Mouse (Mus musculus) MEL (cell line): ENCODE data around the gene Sell. TPM values are rescaled to one million over a fixed set of nuclear protein-coding genes. Genes with fewer than 3 reads are reported as not detected.

Source experiments
- DNase-seq: peaks from one replicate; pipeline ENCODE4 v3.0.0; 2011; ENCODE audit warnings: low read depth, low spot score
- H3K27ac ChIP-seq: 2 replicates; pipeline ENCODE4 v1.5.1; 2012; ENCODE audit warnings: low read depth, mild to moderate bottlenecking, control low read depth, low read length, moderate library complexity; ENCODE audit not compliant: control insufficient read depth
- H3K27me3 ChIP-seq, 2 experiments: fragments of 150-350 bp in 1 of 2; sonication (generic) in 1 of 2; 2 replicates each; pipeline ENCODE4 v1.6.1; 2012; ENCODE audit warnings: low read length in 2 of 2, mild to moderate bottlenecking in 2 of 2, improper control_type of control experiment in 1 of 2, moderate library complexity in 1 of 2; ENCODE audit not compliant: insufficient read depth in 2 of 2, control insufficient read depth in 1 of 2
- H3K36me3 ChIP-seq, 2 experiments: 2 replicates each; pipeline ENCODE4 v1.6.1; 2012 to 2014; ENCODE audit warnings: low read length in 2 of 2, improper control_type of control experiment in 1 of 2, inconsistent platforms in 1 of 2, mild to moderate bottlenecking in 1 of 2; ENCODE audit not compliant: insufficient read depth in 2 of 2, control insufficient read depth in 1 of 2
- H3K4me1 ChIP-seq, 2 experiments: fragments of 150-350 bp in 1 of 2; sonication (generic) in 1 of 2; 2 replicates each; pipeline ENCODE4 v1.6.1; 2012; ENCODE audit warnings: low read length in 2 of 2, improper control_type of control experiment in 1 of 2, mild to moderate bottlenecking in 1 of 2; ENCODE audit not compliant: insufficient read depth in 2 of 2, control insufficient read depth in 1 of 2
- H3K4me3 ChIP-seq, 2 experiments: fragments of 150-350 bp in 1 of 2; sonication (generic) in 1 of 2; 2 replicates each; pipeline ENCODE4 v1.5.1; 2012; ENCODE audit warnings: low read depth in 2 of 2, low read length in 2 of 2, mild to moderate bottlenecking in 2 of 2, moderate library complexity in 2 of 2, control low read depth in 1 of 2, improper control_type of control experiment in 1 of 2; ENCODE audit not compliant: control insufficient read depth in 1 of 2, insufficient read depth in 1 of 2
- H3K79me2 ChIP-seq: 2 replicates; pipeline ENCODE4 v1.6.1; 2012; ENCODE audit warnings: mild to moderate bottlenecking, low read length, moderate library complexity; ENCODE audit not compliant: control insufficient read depth, poor library complexity, insufficient read depth
- H3K9ac ChIP-seq: 2 replicates; pipeline ENCODE4 v1.6.1; 2012; ENCODE audit warnings: low read depth, mild to moderate bottlenecking, control low read depth, low read length, moderate library complexity; ENCODE audit not compliant: control insufficient read depth, poor library complexity, severe bottlenecking
- H3K9me3 ChIP-seq: fragments of 150-350 bp; sonication (generic); replicated peaks from 2 replicates; pipeline ENCODE4 v1.6.1; 2012; ENCODE audit warnings: mild to moderate bottlenecking, low read length, improper control_type of control experiment, moderate library complexity; ENCODE audit not compliant: insufficient read depth
- CHD1 ChIP-seq: IDR thresholded peaks from 2 replicates; pipeline ENCODE4 v1.6.1; 2012; ENCODE audit warnings: low read depth, mild to moderate bottlenecking, inconsistent platforms, low read length, improper control_type of control experiment
- CHD2 ChIP-seq: IDR thresholded peaks from 2 replicates; pipeline ENCODE4 v1.6.1; 2011; ENCODE audit warnings: low read length, improper control_type of control experiment
- CTCF ChIP-seq, 3 experiments: IDR thresholded peaks in 2 of 3; conservative IDR thresholded peaks in 1 of 3; 2 replicates each; pipeline ENCODE4 v1.5.1; 2011 to 2012; ENCODE audit warnings: low read length in 3 of 3, low read depth in 2 of 3, mild to moderate bottlenecking in 2 of 3, improper control_type of control experiment in 1 of 3, inconsistent platforms in 1 of 3, mixed read lengths in 1 of 3, moderate library complexity in 1 of 3; ENCODE audit not compliant: control insufficient read depth in 1 of 3, insufficient read depth in 1 of 3, poor library complexity in 1 of 3, severe bottlenecking in 1 of 3
- E2F4 ChIP-seq: IDR thresholded peaks from 2 replicates; pipeline ENCODE4 v1.6.1; 2011; ENCODE audit warnings: low read depth, low read length, improper control_type of control experiment, borderline replicate concordance
- EP300 ChIP-seq, 2 experiments: IDR thresholded peaks; 2 replicates each; pipeline ENCODE4 v1.6.1; 2011; ENCODE audit warnings: improper control_type of control experiment in 2 of 2, low read length in 2 of 2, low read depth in 1 of 2, mild to moderate bottlenecking in 1 of 2
- GABPA ChIP-seq: IDR thresholded peaks from 2 replicates; pipeline ENCODE4 v1.6.1; 2012; ENCODE audit warnings: low read depth, mild to moderate bottlenecking, inconsistent platforms, low read length, improper control_type of control experiment, moderate library complexity
- GATA1 ChIP-seq: IDR thresholded peaks from 2 replicates; pipeline ENCODE4 v1.6.1; 2011; ENCODE audit warnings: low read depth, low read length, improper control_type of control experiment
- KAT2A ChIP-seq: conservative IDR thresholded peaks from 2 replicates; pipeline ENCODE4 v1.6.1; 2012; ENCODE audit warnings: low read depth, low read length, improper control_type of control experiment, inconsistent platforms
- MAFK ChIP-seq: IDR thresholded peaks from 2 replicates; pipeline ENCODE4 v1.6.1; 2011; ENCODE audit warnings: low read depth, mild to moderate bottlenecking, low read length, improper control_type of control experiment, borderline replicate concordance
- MAX ChIP-seq: IDR thresholded peaks from 2 replicates; pipeline ENCODE4 v1.6.1; 2011; ENCODE audit warnings: low read length, improper control_type of control experiment
- MAZ ChIP-seq: IDR thresholded peaks from 2 replicates; pipeline ENCODE4 v1.6.1; 2012; ENCODE audit warnings: low read depth, mild to moderate bottlenecking, inconsistent platforms, low read length, improper control_type of control experiment
- MYB ChIP-seq: IDR thresholded peaks from 2 replicates; pipeline ENCODE4 v1.6.1; 2011; ENCODE audit warnings: mild to moderate bottlenecking, low read depth, low read length, improper control_type of control experiment
- MYC ChIP-seq: IDR thresholded peaks from 2 replicates; pipeline ENCODE4 v1.6.1; 2011; ENCODE audit warnings: low read depth, mild to moderate bottlenecking, low read length, improper control_type of control experiment, moderate library complexity
- POLR2A ChIP-seq, 2 experiments: IDR thresholded peaks; 2 replicates each; pipeline ENCODE4 v1.6.1; 2011 to 2012; ENCODE audit warnings: low read length in 2 of 2, mild to moderate bottlenecking in 2 of 2, control low read depth in 1 of 2, improper control_type of control experiment in 1 of 2, low read depth in 1 of 2, moderate library complexity in 1 of 2; ENCODE audit not compliant: control insufficient read depth in 1 of 2, insufficient read depth in 1 of 2, poor library complexity in 1 of 2
- POLR2AphosphoS2 ChIP-seq: IDR thresholded peaks from 2 replicates; pipeline ENCODE4 v1.6.1; 2011; ENCODE audit warnings: low read length, improper control_type of control experiment
- POLR2AphosphoS5 ChIP-seq: IDR thresholded peaks from 2 replicates; pipeline ENCODE4 v1.6.1; 2012; ENCODE audit warnings: low read depth, borderline replicate concordance, mild to moderate bottlenecking, inconsistent platforms, low read length, moderate library complexity, mixed read lengths
- RAD21 ChIP-seq: IDR thresholded peaks from 2 replicates; pipeline ENCODE4 v1.6.1; 2011; ENCODE audit warnings: mild to moderate bottlenecking, low read depth, low read length, improper control_type of control experiment
- RCOR1 ChIP-seq: IDR thresholded peaks from 2 replicates; pipeline ENCODE4 v1.6.1; 2012; ENCODE audit warnings: low read depth, mild to moderate bottlenecking, inconsistent platforms, low read length, improper control_type of control experiment
- TAL1 ChIP-seq: IDR thresholded peaks from 2 replicates; pipeline ENCODE4 v1.6.1; 2012; ENCODE audit warnings: mild to moderate bottlenecking, inconsistent platforms, low read length, moderate library complexity, mixed read lengths
- TBP ChIP-seq: IDR thresholded peaks from 2 replicates; pipeline ENCODE4 v1.8.0; 2011; ENCODE audit warnings: low read depth, low read length, improper control_type of control experiment
- USF1 ChIP-seq: IDR thresholded peaks from 2 replicates; pipeline ENCODE4 v1.6.1; 2014; ENCODE audit warnings: low read depth, mild to moderate bottlenecking, inconsistent platforms, low read length, improper control_type of control experiment, moderate library complexity
- ZC3H11A ChIP-seq: IDR thresholded peaks from 2 replicates; pipeline ENCODE4 v1.6.1; 2012; ENCODE audit warnings: low read depth, mild to moderate bottlenecking, inconsistent platforms, low read length, improper control_type of control experiment
- ZMIZ1 ChIP-seq: IDR thresholded peaks from 2 replicates; pipeline ENCODE4 v1.6.1; 2012; ENCODE audit warnings: low read depth, mild to moderate bottlenecking, inconsistent platforms, low read length, improper control_type of control experiment, moderate library complexity
- ZNF384 ChIP-seq: IDR thresholded peaks from 2 replicates; pipeline ENCODE4 v1.6.1; 2012; ENCODE audit warnings: low read depth, mild to moderate bottlenecking, inconsistent platforms, low read length, improper control_type of control experiment
- polyA plus RNA-seq, 2 experiments: library from polyadenylated mRNA; stranded (reverse) in 1 of 2; unstranded in 1 of 2; fragments of >175 nt in 1 of 2; fragments of >200 nt in 1 of 2; gene quantifications; 2 replicates each; pipeline versions ENCODE4 v1.2.1 to v1.2.4; 2012; ENCODE audit warnings: low replicate concordance in 2 of 2, low read depth in 1 of 2; ENCODE audit not compliant: insufficient read length in 2 of 2, insufficient read depth in 1 of 2, missing spikeins in 1 of 2
- total RNA-seq: library from RNA; depleted of rRNA; stranded (reverse); fragments of 300-350 nt; gene quantifications from 2 replicates; pipeline ENCODE4 v1.2.3, GENCODE M21; 2012

Gene Sell
- total and polyA plus RNA-seq, 3 experiments: 0.04 TPM; not detected in 2

- Histone ChIP-seq H3K4me1 (peaks cover 11 to 15% of the 10 kb centered on the region in 2 experiments), H3K4me3 (no peak overlapping the region), H3K27ac (no peak overlapping the region), H3K9me3 (no peaks in the 10 kb centered on the region), H3K79me2 (no peaks in the 10 kb centered on the region), H3K36me3 (peaks cover 0 to 9% of the 10 kb centered on the region in 2 experiments; a peak in 2 of 4 replicates), H3K9ac (no peak overlapping the region), H3K27me3 (peaks cover 4% of the 10 kb centered on the region in 2 experiments)
- TF ChIP-seq CHD2 (no peak), MAX (no peak), E2F4 (no peak), MYB (no peak), POLR2AphosphoS5 (no peak), MYC (no peak), ZMIZ1 (no peak), CTCF (IDR thresholded peaks at IDR 0.05 in 2 of 3, conservative IDR thresholded peaks at IDR 0.05 in 1 of 3; ENCODE audit: control insufficient read depth in 1 of 3, insufficient read depth in 1 of 3, low read depth in 2 of 3, low read length in 3 of 3, poor library complexity in 1 of 3, severe bottlenecking in 1 of 3) (no peak), GABPA (no peak), TAL1 (no peak), USF1 (no peak), GATA1 (no peak), EP300 (IDR thresholded peaks at IDR 0.05; ENCODE audit: low read depth in 1 of 2, low read length in 2 of 2) (no peak), RAD21 (no peak)
- no peak for DNase-seq
Measured at GRCm38 (mm10) chr1:164077031-164077430, 15.2 kb downstream of the Sell start.

DNA sequence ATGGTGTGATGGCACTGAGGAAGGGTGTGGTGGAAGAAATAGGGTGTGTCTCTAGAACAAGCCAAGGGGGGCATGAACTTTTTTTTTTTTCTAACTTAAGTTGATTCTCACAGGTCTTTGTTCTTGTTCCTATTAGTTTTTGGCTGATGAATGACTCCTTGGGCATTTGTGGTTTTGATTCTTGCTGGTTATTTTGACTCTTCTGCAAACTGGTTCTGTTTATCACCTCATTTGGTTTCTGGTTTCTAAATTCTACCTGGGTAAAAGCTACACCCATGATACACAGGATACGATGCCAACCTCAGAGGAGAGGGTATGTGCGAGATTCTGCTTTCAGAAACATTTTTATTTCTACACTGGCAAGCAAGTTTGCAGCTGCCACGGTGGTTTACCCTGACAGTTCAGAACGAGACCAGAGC, 16.6 kb downstream of the Sell start:
- no peak overlapping the region for H3K4me3 ChIP-seq
- peaks cover 7 to 10% of the 10 kb centered on the region in 2 experiments for H3K27me3 ChIP-seq
- TF ChIP-seq POLR2AphosphoS2 (no peak), ZNF384 (peak; percentile 77)
- peaks cover 10 to 14% of the 10 kb centered on the region in 2 experiments for H3K4me1 ChIP-seq
- H3K9ac ChIP-seq: no peak overlapping the region
- H3K27ac ChIP-seq: no peak overlapping the region
- no peak for DNase-seq
- no peaks in the 10 kb centered on the region for H3K79me2 ChIP-seq
- H3K9me3 ChIP-seq: no peaks in the 10 kb centered on the region
- H3K36me3 ChIP-seq: peaks cover 0 to 9% of the 10 kb centered on the region in 2 experiments; a peak in 2 of 4 replicates

- H3K4me3 ChIP-seq: no peak overlapping the region
- H3K36me3 ChIP-seq: peaks cover 0 to 2% of the 10 kb centered on the region in 2 experiments; a peak in 2 of 4 replicates
- H3K27me3 ChIP-seq: peaks cover 7 to 10% of the 10 kb centered on the region in 2 experiments
- H3K9me3 ChIP-seq: no peaks in the 10 kb centered on the region
- no peak for DNase-seq
- H3K9ac ChIP-seq: no peak overlapping the region
- TF ChIP-seq ZNF384 (no peak), CHD1 (no peak), POLR2AphosphoS5 (no peak), RAD21 (no peak), ZC3H11A (no peak), RCOR1 (no peak), MAZ (no peak), MAFK (no peak), ZMIZ1 (no peak), TBP (no peak), POLR2A (IDR thresholded peaks at IDR 0.05; ENCODE audit: control insufficient read depth in 1 of 2, insufficient read depth in 1 of 2, low read depth in 1 of 2, low read length in 2 of 2, poor library complexity in 1 of 2) (no peak), KAT2A (no peak)
- H3K27ac ChIP-seq: no peak overlapping the region
- no peaks in the 10 kb centered on the region for H3K79me2 ChIP-seq
- H3K4me1 ChIP-seq: peaks cover 3 to 9% of the 10 kb centered on the region in 2 experiments
Measured at GRCm38 (mm10) chr1:164079091-164079490, 17.3 kb downstream of the Sell start.
